Mouse (Mus musculus) right cerebral cortex, adult 18-20 months (tissue): ENCODE data around the gene Pfn5.
"Not testable (repeated sequence)": the region's sequence is repeated elsewhere in the genome, so short reads cannot be mapped to it uniquely, and the experiment has no call there.

Experiments used
- DNase-seq: peaks from one replicate; pipeline ENCODE4 v3.0.0; 2022; ENCODE audit warnings: mixed read lengths

Gene Pfn5

GRCm38 (mm10) chrX:95557887-95558286, at the start of gene Pfn5, which contains the start of gene Asb12:
Gene Pfn5 (plus strand): TSS chrX:95558104.
Gene Asb12 (minus strand): TSS chrX:95557987.
- no peak for DNase-seq

- no peak for DNase-seq
Observed at GRCm38 (mm10) chrX:95523883-95524282, 34.0 kb upstream of the Pfn5 start.

- no peak for DNase-seq
Observed at GRCm38 (mm10) chrX:95525166-95525565, 32.7 kb upstream of the Pfn5 start.

GRCm38 (mm10) chrX:95535493-95535892, 22.4 kb upstream of the Pfn5 start:
- not testable (repeated sequence) for DNase-seq

- no peak for DNase-seq
Observed at GRCm38 (mm10) chrX:95554321-95554720, 3.6 kb upstream of the Pfn5 start.

- DNase-seq: no peak
Observed at GRCm38 (mm10) chrX:95600609-95601008, 42.7 kb downstream of the Pfn5 start.
